Mouse (Mus musculus) G1E (cell line): ENCODE measurements around the gene Cenps. TPM values are rescaled to one million over a fixed set of nuclear protein-coding genes. Genes with fewer than 3 reads are reported as not detected.

Experiments used
- ATAC-seq: 2 replicates; pipeline ENCODE4 v1.8.0; 2016; ENCODE audit warnings: mild to moderate bottlenecking; ENCODE audit not compliant: insufficient number of reproducible peaks, poor library complexity, low FRiP score, severe bottlenecking; ENCODE audit errors: extremely low read depth
- DNase-seq: peaks from one replicate; pipeline ENCODE4 v3.0.0; 2012; ENCODE audit warnings: low spot score
- H3K27me3 ChIP-seq: 2 replicates; pipeline ENCODE4 v1.6.1; 2012; ENCODE audit warnings: mild to moderate bottlenecking, low read length, inconsistent platforms; ENCODE audit not compliant: insufficient read depth
- H3K36me3 ChIP-seq: replicated peaks from 2 replicates; pipeline ENCODE3; 2012; ENCODE audit warnings: mild to moderate bottlenecking, inconsistent platforms
- H3K4me1 ChIP-seq: 2 replicates; pipeline ENCODE4 v1.6.1; 2012; ENCODE audit warnings: low read depth, low read length, inconsistent platforms, mixed read lengths; ENCODE audit not compliant: insufficient read depth
- H3K4me3 ChIP-seq: 2 replicates; pipeline ENCODE4 v1.5.1; 2012; ENCODE audit warnings: low read depth, mild to moderate bottlenecking, inconsistent platforms, low read length, moderate library complexity, mixed read lengths
- H3K9me3 ChIP-seq: replicated peaks from 2 replicates; pipeline ENCODE4 v1.6.1; 2012; ENCODE audit warnings: inconsistent platforms
- CTCF ChIP-seq: IDR thresholded peaks from 2 replicates; pipeline ENCODE4 v1.5.1; 2012; ENCODE audit warnings: low read depth, low read length, inconsistent platforms, mixed read lengths
- GATA1 ChIP-seq: IDR thresholded peaks from 2 replicates; pipeline ENCODE4 v1.6.1; 2012; ENCODE audit warnings: borderline replicate concordance, low read length, inconsistent platforms, mixed read lengths
- GATA2 ChIP-seq: IDR thresholded peaks from 2 replicates; pipeline ENCODE4 v1.6.1; 2012; ENCODE audit warnings: low read depth, low read length, inconsistent platforms, borderline replicate concordance
- POLR2AphosphoS5 ChIP-seq: IDR thresholded peaks from 2 replicates; pipeline ENCODE4 v1.6.1; 2012; ENCODE audit warnings: low read depth, low read length, inconsistent platforms; ENCODE audit not compliant: insufficient replicate concordance
- TAL1 ChIP-seq: conservative IDR thresholded peaks from 2 replicates; pipeline ENCODE4 v1.6.1; 2012; ENCODE audit warnings: low read depth, low read length, inconsistent platforms, mixed read lengths
- polyA plus RNA-seq: library from polyadenylated mRNA; stranded (reverse); fragments of >175 nt; gene quantifications from 2 replicates; pipeline ENCODE4 v1.2.3, GENCODE M21; 2012
- total RNA-seq, 2 experiments: library from RNA; stranded (forward) in 1 of 2; stranded (reverse) in 1 of 2; fragments of 200-1000 nt in 1 of 2; fragments of >200 nt in 1 of 2; fragmentation: Nextera tagmentation in 1 of 2; gene quantifications; 2 replicates each; pipeline ENCODE4 v1.2.3; 2014 to 2017

Cenps gene
- total and polyA plus RNA-seq, 3 experiments: 6.6 to 22.3 (median 7.7) TPM

DNA sequence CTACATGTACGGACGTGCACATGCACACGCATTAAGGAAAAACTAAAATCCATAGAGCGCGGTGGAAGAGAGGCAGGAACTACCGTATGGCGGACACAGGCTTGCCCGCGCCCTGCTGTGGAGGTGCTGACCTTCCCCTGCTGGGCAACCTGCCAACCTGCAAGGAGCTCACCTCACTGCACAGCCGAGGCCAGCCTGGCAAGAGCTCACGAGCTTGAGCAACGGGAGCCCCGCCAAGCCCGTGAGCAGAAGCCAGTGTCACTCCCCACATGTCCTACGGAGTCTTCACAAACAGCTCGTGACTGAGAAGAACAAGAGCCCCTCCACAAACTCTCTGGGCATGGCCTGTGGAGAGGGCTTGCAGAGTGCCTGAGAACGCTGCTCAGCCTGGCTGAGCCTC is 55.9 kb downstream of the Cenps start:
- no peak overlapping the region for H3K4me3 ChIP-seq
- no peak for ATAC-seq

DNA sequence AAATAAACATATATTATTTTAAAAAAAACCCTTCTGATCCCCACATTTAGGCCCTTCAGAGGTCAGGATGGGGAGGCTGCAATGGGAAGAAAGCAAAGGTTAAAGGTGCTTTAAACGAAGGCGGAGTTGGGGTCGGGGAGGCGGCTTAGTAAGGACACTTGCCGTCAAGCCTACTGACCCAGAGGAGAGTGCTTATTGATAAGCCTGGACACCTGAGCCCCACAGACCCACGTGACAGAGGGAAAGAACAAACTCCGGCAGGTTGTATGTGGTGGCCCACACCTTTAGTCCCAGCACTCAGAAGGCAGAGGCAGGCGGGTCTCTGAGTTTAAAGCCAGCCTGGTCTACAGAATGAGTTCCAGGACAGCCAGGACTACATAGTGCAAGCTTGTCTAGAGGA is 57.3 kb downstream of the Cenps start:
- no peak for ATAC-seq
- Histone ChIP-seq H3K36me3 (peaks cover 69% of the 10 kb centered on the region), H3K4me1 (peaks cover 14% of the 10 kb centered on the region), H3K4me3 (no peak overlapping the region), H3K9me3 (no peaks in the 10 kb centered on the region), H3K27me3 (no peaks in the 10 kb centered on the region)
- DNase-seq: no peak
- no peak for TF ChIP-seq GATA2

More for the DNA sequence above, 55.9 kb downstream of the Cenps start:
- H3K4me1 ChIP-seq: peaks cover 6% of the 10 kb centered on the region; the same call in 1 of the 2 replicates
- H3K36me3 ChIP-seq: peaks cover 68% of the 10 kb centered on the region
- TF ChIP-seq POLR2AphosphoS5 (no peak), TAL1 (no peak), CTCF (no peak), GATA1 (no peak), GATA2 (no peak)
- no peaks in the 10 kb centered on the region for H3K9me3 ChIP-seq
- H3K27me3 ChIP-seq: no peaks in the 10 kb centered on the region
- DNase-seq: no peak

- Histone ChIP-seq H3K27me3 (no peaks in the 10 kb centered on the region), H3K9me3 (no peaks in the 10 kb centered on the region), H3K4me1 (peaks cover 14% of the 10 kb centered on the region), H3K4me3 (no peak overlapping the region), H3K36me3 (peaks cover 70% of the 10 kb centered on the region)
- ATAC-seq (no peak), DNase-seq (no peak)
- TF ChIP-seq GATA2 (no peak), TAL1 (no peak), POLR2AphosphoS5 (no peak), CTCF (no peak), GATA1 (no peak)
These were observed 57.8 kb downstream of the Cenps start for GRCm38 (mm10) chr4:149079629-149080028.

DNA sequence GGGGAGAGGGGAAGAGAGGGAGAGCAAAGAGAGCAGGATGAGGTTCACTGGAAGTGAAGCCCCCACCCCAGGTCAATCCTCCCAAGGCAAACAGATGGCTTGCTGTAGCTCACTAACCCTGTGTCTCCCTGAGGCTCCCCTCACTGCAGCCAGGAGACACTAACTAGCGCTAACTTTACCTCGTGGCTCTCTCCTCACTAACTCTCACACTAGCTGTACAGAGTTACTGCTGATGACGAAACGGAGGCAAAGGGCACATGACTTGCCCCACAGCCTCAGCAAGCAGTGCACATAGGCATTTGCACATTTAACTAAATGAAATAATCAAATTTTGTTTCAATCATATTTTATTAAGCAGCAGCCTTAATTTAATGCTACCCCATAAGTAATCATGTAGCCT is 59.2 kb downstream of the Cenps start:
- H3K4me1 ChIP-seq: peaks cover 14% of the 10 kb centered on the region

More for the DNA sequence above, 59.2 kb downstream of the Cenps start:
- Histone ChIP-seq H3K27me3 (no peaks in the 10 kb centered on the region), H3K36me3 (peaks cover 69% of the 10 kb centered on the region), H3K9me3 (no peaks in the 10 kb centered on the region), H3K4me3 (no peak overlapping the region)
- DNase-seq (no peak), ATAC-seq (no peak)
- no peak for TF ChIP-seq CTCF
- no peak for TF ChIP-seq POLR2AphosphoS5
- TF ChIP-seq TAL1: no peak
- TF ChIP-seq GATA1: no peak
- no peak for TF ChIP-seq GATA2

Other genes with a start within 250 kb of the Cenps start
- gene Pex14, start 37.8 kb downstream of the Cenps start, total RNA-seq (2014; fragmentation: Nextera tagmentation): 21.1 and 24.9 TPM in 2 replicates
- gene Pex14, start 37.8 kb downstream of the Cenps start, total RNA-seq (2017): 13.3 and 17.5 TPM in 2 replicates
- 43.4 and 47.5 TPM in 2 replicates for gene Pex14, start 37.8 kb downstream of the Cenps start, polyA plus RNA-seq
- 9.2 and 12.7 TPM in 2 replicates for gene Dffa, start 33.5 kb downstream of the Cenps start, total RNA-seq (2014; fragmentation: Nextera tagmentation)
- gene Dffa, start 33.5 kb downstream of the Cenps start, total RNA-seq (2017): 22.5 and 23.1 TPM in 2 replicates
- 9.1 and 12.6 TPM in 2 replicates for gene Dffa, start 33.5 kb downstream of the Cenps start, polyA plus RNA-seq
- gene Cort, start 10.9 kb downstream of the Cenps start, total RNA-seq (2014; fragmentation: Nextera tagmentation): 1.8 TPM in 1 of 2 replicates, not detected in the other
- gene Cort, start 10.9 kb downstream of the Cenps start, total RNA-seq (2017): 0.44 TPM in 1 of 2 replicates, not detected in the other
- gene Cort, start 10.9 kb downstream of the Cenps start, polyA plus RNA-seq: 8.2 and 9.2 TPM in 2 replicates
- gene Pgd, start 29.1 kb upstream of the Cenps start, total RNA-seq (2014; fragmentation: Nextera tagmentation): 50.1 and 53.1 TPM in 2 replicates
- 58.2 and 68.0 TPM in 2 replicates for gene Pgd, start 29.1 kb upstream of the Cenps start, total RNA-seq (2017)
- gene Pgd, start 29.1 kb upstream of the Cenps start, polyA plus RNA-seq: 143 and 171 TPM in 2 replicates
- 34.6 and 43.0 TPM in 2 replicates for gene Kif1b, start 170.1 kb upstream of the Cenps start, total RNA-seq (2014; fragmentation: Nextera tagmentation)
- 32.7 and 32.9 TPM in 2 replicates for gene Kif1b, start 170.1 kb upstream of the Cenps start, total RNA-seq (2017)
- gene Kif1b, start 170.1 kb upstream of the Cenps start, polyA plus RNA-seq: 2.6 and 3.6 TPM in 2 replicates